Mouse (Mus musculus): Measurements from ENCODE around the gene Cldn14.
"Not testable (repeated sequence)": the region's sequence is repeated elsewhere in the genome, so short reads cannot be mapped to it uniquely, and the experiment has no call there.

Gene Cldn14

DNA sequence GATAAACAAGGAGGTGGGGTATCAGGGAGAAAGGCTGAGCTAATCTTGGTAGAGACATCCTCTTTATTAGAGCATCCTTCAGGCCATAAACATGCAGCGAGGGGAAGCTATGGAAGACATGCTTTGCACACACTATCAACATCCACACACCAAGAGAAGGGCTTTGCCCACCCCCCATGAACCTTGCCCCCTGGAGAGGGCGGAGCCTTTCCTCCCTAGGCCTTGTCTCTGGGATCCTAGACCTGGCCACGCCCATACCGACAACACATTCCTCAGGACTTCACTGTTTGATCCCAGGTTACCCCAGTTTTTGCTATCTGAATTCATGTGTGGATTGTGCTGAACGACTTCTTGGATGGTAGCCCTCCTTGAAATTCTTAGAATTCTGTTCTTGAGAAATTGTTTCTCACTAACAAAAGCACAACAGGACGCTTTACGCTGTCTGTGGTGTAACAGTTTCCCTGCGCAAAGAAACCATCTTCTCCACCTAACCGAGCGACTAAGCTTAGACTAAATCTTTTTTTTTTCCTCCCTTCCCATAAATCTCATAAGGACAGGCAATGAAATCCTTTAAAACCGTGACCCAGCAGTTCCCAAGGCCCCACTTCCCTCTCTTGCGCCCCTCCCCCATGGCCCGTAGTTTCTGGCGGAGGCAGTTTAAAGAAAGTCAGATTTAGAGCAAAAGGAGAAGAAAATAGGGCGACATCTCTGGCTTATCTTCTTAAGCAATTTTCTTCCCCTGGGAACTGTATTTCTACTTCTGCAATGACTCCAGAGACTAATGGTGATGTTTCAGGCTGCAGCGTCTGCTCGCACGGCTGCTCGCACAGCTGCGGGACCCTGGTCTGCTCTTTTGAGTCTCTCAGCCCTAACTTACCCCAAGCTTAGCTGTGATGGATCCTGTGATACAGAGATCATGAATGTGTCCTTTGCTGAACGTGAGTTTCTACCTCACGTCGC, 1.7 kb downstream of the Cldn14 start:
- no peak for DNase-seq (ENCODE audit: low read depth)

DNA sequence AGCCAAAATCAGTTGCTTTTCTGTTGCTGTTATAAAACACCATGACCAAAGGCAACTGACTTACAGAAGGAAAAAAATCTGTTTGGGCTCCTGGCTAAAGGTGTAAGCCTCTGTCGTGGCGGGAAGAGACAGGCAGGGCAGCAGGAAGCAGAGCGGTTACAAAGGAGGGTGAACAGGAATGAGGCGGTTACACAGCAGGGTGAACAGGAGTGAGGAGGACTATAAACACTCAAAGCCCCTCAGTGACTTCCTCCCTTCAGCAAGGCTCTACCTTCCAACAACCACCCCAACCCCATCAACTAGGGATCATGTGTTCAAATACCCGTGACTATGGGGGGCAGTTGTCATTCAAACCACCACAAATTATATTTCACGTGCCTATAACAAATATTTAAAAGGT, 5.2 kb downstream of the Cldn14 start:
- DNase-seq (ENCODE audit: low read depth): no peak

DNA sequence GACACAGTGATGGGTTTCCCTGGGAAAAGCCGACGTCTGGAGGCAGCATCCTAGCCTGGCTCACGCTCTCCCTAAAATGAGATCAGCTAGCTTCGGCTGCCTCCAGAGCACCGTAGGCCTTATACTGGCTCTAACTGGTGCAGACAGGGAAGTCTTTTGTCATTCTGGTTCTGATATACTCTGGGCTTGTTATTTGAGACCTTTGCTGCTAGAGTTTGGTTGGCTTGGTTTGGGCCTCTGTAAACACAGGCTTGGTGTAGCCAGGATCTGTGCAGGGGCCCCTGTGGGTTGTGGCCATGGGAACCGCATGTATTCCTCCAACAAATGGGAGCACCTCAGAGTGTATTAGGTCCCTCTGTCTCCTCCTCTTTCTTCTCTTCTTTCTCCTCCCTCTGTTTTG, 7.3 kb downstream of the Cldn14 start:
- no peak for DNase-seq (ENCODE audit: low read depth)

DNA sequence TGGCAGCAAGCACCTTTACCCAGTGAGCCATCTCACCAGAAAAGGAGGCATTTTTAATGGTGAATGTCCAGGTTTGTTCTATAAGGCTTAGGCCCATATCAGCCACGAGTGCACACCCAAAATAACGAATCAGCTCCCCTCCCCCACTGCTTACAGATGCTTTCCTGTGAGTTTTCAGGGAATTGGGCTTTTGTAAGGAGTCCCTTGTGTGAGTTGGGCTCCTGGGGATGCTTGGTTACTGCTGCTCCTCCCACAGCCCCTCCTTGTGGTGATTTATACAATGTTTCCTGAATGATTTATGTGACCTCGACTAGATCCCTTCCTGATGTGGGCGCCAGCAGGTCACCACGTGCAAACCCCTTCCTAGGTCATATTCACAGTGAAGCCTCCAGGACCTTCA, 9.7 kb downstream of the Cldn14 start:
- no peak for DNase-seq (ENCODE audit: low read depth)

DNA sequence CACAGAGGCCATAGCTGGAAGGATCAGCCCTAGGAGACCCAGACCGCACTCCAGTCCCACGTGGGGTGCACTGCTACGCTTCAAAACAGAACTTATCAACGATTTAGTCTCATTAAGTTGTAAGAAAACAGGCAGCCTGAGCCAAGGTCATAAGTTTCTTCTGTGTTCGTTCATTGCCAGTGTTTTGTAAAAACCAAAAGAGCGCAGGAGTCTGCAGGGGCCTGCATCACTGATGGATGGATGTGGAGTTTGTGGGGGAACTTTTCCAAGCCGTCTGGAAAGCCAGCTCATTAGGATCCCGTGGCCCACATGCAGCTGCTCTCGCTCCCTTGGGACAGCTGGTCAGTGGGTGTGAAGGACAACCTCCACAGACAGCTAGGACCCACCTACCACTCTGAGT, 25.1 kb downstream of the Cldn14 start:
- DNase-seq (ENCODE audit: low read depth): no peak

DNA sequence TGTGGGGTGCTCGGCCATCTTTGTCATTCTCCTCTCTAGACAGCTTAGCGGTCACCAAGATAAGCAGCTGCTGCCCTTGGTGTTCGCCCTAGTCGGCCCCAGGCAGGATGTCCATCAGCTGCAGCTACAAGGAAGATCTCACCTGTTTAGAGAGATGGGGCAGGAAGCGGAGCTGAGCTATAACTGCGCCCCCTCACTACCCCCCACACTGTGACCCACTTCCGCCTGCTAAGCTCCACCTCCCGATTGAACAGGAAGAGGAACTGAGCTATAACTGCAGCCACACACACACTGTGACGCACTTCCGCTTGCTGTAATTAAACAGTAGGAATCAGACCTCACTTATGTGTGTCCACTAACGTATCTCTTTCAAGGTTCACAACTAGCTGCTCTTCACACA, 26.3 kb downstream of the Cldn14 start:
- no peak for DNase-seq (ENCODE audit: low read depth)

DNA sequence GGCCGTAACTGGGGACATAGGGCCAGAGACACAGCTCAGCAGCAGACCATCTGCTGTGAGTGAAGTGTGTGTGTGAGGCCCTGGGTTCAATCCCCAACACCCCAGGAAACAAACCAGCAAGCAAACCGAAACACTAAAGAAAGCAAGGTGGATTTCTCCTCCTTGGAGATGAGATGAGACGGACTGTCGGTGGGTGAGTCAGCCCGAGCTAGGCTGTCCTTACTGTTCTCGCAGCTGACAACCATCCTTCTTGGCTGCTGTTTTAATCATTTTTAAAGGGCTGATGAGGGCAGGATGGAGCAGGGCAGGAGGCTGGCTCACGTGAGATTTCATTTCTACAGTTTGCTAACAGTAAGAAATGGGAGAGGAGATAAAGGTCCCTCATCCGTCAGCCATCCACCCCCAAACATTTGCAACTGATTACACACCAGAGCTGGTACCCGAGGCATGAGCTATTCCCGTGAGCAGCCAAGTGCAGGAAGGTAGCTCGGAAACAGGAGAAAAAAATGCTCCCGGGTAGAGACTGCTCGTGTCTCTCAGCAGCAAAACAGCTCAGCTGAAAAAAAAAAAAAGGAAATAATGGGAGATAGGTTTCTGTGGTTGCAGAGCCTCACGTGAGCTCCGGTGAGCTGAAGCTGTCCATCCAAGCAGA, 27.3 kb downstream of the Cldn14 start:
- no peak for DNase-seq (ENCODE audit: low read depth)

DNA sequence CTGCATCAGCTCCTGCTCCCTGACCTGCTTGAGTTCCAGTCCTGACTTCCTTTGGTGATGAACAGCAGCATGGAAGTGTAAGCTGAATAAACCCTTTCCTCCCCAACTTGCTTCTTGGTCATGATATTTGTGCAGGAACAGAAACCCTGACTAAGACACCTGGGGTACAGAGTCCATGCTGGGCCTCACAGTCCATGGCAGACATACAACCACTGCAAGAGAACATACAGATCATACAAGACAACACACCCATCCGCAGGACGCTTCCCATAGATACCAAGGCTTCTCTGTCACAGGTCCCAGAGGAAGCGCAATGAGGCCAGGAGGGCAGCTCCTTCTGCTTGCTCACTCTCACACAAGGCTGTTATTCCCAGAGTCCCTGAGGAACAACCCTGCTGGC, 28.3 kb downstream of the Cldn14 start:
- not testable (repeated sequence) for DNase-seq (ENCODE audit: low read depth)

DNA sequence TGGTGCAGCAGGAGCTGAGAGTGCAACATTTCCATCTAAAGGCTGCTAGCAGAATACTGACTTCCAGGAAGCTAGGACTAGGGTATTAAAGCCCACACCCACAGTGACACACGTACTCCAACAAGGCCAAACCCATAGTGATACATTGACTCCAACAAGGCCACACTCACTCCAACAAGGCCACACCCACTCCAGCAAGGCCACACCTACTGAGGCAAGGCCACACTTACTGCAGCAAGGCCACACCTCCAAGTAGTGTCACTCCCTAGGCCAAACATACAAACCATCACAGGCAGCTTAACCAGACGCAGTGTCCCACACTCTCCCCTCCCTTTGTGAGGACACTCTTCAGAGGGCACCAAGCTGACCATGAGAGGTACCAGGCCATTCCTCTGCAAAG, 29.3 kb downstream of the Cldn14 start:
- DNase-seq (ENCODE audit: low read depth): peak; percentile 42

DNA sequence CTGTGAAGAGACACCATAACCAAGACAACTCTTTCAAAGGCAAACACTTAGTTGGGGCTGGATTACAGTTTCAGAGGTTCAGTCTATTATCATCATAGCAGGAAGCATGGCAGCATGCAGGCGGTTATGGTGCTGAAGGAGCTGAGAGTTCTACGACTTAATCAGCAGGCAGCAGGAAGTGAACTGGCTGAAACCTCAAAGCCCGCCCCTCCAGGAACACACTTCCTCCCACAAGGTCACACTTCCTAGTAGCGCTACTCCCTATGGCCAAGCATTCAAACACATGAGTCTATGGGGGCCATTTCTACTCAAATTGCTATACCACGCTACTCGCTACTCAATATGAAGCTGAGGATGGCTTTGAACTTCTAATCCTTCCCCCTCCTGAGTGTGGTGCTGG, 31.1 kb downstream of the Cldn14 start:
- no peak for DNase-seq (ENCODE audit: low read depth)

DNA sequence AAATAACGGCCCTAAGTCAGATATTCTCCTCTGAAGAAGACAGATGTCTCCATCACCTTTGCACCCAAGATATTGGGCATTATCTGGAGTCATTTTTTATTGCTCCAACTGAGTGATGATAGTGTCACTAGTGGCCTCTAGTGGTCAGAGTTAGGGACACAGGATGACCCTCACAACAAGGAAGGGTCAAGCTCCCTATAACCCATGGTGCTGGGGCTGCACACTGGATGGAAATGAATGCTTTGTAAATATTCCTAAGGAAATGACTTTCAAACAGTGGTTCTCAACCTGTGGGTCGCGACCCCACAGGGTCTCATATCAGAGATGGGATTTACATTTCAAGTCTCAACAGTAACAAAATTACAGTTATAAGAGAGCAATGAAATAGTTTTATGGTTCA, 31.7 kb downstream of the Cldn14 start:
- DNase-seq (ENCODE audit: low read depth): no peak

DNA sequence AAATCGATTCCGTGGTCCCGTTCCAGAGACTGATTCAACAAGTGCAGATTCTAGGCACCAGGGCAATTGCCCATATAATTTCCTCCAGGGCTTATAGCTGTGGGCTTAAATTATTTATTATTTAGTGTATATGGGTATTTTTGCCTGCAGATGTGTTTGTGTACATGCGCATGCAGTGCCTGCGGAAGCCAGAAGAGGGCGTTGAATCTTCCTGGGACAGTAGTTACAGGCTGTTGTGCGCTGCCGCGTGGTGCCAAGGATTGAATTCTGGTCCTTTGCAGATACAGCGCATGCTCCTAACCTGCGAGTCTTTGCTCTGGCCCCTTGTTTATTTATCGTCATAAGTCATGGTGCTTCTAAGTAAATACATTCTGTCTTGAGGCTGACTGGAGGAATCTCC, 33.2 kb downstream of the Cldn14 start:
- DNase-seq (ENCODE audit: low read depth): no peak

DNA sequence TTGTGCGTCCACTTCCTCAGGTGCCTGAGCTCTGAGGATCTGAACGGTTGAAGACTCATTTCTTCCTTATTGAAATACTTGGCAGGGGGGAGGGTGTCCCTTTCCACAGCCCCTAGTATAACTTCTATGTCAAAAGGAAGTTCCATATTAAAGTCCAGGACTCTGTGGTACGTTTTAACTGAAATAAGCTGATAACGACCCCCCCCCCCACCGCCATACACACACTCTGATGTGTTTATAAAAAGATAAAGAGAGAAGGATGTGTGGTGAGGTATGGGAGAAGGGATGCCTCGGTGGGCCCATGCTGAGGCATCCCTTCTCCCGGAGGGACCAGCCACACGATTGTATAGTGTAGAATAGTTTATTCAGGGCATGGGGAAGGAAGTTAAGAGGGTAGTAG, 34.4 kb downstream of the Cldn14 start:
- no peak for DNase-seq (ENCODE audit: low read depth)

DNA sequence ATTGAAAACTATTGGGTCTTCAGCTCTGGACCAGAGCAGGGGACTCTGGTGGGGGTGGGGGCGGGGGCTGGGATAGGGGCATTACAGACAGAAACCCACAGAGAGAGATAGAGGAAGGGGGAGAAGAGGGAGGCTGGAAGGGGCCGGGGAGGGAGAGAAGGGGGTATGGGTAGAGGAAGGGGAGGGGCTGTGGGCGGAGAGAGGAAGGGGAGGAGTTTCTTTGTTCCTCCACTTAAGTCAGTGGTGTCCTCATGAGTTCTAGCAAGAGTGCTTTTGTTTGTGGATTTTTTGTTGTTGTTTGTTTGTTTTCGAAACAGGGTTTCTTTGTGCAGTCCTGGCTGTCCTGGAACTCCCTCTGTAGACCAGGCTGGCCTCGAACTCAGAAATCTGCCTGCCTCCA, 35.1 kb downstream of the Cldn14 start:
- DNase-seq (ENCODE audit: low read depth): no peak

DNA sequence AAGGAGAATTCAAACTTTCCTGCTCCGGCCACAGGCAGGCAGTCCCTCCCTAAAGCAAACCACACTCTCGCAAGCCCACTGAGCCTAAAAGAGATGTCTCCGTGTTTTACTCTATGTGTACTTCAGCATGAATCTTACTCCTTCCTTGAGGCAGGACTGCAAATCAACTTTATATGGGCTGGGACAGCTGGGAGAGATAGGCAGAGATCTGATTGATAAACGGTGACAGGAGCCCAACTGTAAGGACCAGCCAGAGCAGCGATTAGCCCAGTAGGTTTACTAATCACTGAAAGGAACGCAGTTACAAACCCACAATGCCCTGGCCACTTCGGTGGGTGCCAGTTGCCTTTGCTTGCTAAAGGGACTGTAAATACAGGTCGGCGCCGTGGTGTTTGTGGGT, 35.5 kb downstream of the Cldn14 start:
- no peak for DNase-seq (ENCODE audit: low read depth)

DNA sequence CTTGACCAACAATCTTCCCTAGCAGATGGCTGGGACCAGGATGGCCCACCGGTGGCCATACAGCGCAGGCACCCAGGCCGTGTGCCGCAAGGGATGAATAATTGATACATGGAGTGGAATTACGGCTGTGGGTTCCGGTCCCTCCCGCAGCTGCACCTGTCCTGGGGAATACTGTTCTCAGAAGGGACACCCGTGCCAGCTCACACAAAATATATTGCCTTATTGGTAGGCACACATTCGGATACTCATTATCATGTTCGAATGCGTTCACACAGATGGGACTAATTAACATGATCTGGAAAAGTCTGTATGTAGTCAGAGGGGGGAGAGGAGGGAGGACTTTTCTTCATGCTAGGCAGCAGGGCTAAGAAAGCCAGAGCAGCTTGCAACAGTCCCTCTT, 37.6 kb downstream of the Cldn14 start:
- DNase-seq (ENCODE audit: low read depth): no peak

DNA sequence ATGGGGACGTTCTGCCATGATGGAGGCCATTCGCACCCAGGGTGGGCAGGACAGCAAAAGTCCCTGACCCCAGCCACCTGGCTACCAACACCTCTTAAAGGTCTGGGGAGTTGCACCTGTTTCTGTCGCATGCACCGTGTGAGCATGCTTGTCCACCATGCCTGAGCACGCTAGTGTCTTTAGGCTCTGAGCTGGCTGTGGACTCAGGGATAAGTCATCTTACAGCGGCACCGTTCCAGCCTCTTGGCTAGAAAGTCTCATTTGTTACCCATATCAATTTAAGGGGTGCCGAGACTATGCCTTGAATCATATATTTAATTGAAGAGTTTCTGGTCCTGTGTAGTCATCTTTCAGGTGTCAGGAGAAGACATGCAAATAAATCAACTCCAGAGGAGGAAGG, 40.7 kb downstream of the Cldn14 start:
- DNase-seq (ENCODE audit: low read depth): no peak

DNA sequence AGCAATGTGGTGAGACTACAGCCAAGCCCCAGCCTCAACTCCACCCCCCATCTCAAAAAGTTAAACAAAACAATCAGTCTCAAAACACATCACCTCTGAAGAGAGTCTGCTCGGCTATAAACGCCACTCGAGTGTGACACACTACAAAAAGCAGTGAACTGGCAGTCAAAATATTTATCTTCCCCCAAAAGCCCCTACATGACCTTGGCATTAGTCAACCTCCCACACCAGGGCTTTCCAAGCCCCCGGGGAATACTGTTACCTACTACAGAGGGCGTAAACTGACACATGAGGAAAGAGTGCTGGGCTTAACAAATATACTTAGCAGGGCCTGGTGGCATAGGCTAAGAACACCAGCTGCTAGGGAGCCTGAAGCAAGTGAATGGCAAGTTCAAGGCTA, 46.4 kb downstream of the Cldn14 start:
- no peak for DNase-seq (ENCODE audit: low read depth)

DNA sequence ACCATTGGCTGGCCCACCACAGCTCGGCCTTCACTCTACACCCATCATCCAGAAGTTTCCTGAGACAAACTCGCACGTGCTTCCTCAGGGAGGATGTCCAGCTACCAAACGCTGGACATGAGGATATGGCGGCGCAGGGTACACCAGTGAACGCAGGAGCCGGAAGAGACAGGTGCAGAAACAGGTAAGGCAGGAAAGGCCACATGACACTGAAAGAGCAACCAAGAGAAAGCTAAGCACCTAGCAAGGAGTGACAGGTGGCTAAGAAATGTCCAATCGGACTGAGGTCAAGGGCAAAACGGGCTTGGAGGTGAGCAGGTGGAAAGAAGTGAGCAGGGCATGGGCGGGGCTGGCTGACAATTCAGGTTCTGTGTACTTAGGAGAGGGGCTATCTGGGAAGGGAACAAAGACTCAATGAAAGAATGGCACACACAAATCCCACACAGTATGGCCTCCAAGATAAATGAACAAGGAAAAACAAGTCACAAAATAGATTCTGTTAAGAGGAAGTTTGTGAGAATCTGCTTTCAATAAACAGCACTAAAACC, 47.5 kb downstream of the Cldn14 start:
- DNase-seq (ENCODE audit: low read depth): no peak

DNA sequence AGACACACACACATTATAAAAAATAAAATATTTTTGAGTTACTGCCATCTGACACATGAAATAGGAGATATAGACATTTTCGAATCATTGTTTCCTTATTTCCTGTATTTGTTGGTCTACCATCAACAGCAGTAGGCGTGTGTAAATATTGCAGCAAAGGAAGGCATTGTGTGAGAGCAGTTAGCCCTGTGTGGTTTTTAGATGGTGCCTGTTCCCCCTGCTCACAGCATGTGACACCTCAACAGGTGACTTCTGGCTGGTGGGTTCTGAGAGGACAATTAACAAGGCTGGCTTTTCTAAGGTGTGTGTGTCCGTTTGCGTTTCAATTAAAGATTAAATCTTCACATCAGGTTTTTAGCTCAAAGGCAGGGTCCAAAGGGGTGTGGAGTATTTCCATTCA, 48.1 kb downstream of the Cldn14 start:
- DNase-seq (ENCODE audit: low read depth): no peak

DNA sequence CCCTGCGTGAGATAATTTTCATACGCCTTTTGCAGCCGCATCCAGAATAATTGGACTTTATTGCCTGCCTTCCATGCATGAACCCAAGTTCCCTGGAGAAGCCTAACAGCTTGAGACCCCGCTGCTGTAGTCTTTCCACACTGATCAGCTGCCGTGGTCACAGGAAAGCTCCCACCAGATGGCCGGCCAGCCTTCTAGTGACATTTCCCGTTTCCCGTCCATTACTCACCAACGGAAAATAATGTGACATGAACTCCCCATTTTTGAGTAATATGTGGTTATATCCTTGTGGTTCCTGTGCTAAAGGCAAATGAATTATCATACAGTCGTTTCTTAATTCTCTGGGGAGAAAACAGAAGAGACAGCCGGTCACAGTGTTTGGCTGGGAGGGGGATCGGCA, 51.2 kb downstream of the Cldn14 start:
- DNase-seq (ENCODE audit: low read depth): no peak

DNA sequence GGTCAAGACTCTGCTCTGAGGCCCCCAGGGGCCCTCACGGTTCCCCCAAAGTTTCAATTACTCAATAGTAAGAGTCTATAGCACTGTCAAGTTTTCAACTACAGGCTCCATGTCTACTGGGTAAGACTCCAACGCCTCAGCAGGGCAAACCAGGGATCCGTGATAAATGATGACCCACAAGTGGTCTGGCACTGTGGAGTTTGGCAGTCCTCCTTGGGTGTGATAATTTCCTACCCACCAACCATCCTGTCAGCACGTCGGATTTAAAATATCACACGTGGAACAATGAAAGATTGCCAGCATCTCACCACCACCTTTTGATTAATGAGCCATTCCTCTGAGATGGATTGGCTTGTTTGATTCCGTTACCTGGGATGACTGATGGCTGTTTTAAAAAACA, 51.7 kb downstream of the Cldn14 start:
- DNase-seq (ENCODE audit: low read depth): no peak

DNA sequence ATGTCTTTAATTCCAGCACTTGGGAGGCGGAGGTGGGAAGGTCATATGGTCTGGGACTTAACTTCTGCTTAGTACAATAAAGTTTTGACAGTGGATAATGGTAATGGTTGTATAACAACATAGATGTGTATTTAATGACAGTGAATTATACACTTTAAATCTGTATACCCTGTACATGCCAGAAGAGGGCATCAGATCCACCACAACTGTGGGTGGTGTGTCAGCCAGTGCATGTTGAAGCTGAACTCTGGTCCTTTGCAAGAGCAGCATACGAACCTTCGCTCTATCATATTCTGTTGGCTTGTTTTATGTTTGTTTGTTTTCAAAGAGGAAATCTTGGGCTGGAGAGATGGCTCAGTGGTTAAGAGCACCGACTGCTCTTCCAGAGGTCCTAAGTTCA, 61.2 kb downstream of the Cldn14 start:
- no peak for DNase-seq (ENCODE audit: low read depth)

All from c-Kit-positive CD71-positive TER-119-negative erythroid progenitor cells, embryonic 14.5 days (primary cell).